Mouse (Mus musculus): ENCODE measurements around the gene Slc51a. TPM values are rescaled to one million over a fixed set of nuclear protein-coding genes. Genes with fewer than 3 reads are reported as not detected.

The Slc51a gene
- polyA plus RNA-seq, 1 experiment from 2014 or later: 0.39 TPM

DNA sequence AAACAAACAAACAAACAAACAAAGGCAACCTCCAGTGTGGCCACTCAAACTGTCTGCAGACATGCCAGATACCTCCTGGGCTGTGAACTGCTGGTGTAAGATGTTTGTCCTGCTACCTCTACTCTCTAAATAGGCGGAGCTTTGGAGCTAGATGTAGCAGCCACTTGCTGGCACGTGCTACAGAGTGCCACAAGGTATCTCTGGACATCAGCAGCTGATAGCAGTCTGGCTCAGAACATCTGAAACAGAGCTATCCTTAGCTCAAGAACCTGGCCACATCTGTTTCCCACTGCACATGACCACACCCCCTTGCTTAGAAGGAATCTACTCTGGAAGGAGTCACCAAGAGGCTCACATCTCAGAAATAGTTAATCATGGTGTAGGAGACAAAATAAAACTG is 2.5 kb downstream of the Slc51a start:
- 51% methylated on average over 2 of the region's 2 CpGs for WGBS
- Histone ChIP-seq H3K27ac (no peak overlapping the region), H3K9ac (no peak overlapping the region), H3K27me3 (no peaks in the 10 kb centered on the region), H3K9me3 (no peaks in the 10 kb centered on the region), H3K4me3 (no peak overlapping the region), H3K36me3 (no peaks in the 10 kb centered on the region), H3K4me1 (0 out of 2 replicates have a peak, but pooled peaks cover 12% of the 10 kb centered on the region), H3K4me2 (no peak overlapping the region)
- ATAC-seq (ENCODE audit: borderline replicate concordance, extremely low read depth, low FRiP score, low TSS enrichment): no peak

DNA sequence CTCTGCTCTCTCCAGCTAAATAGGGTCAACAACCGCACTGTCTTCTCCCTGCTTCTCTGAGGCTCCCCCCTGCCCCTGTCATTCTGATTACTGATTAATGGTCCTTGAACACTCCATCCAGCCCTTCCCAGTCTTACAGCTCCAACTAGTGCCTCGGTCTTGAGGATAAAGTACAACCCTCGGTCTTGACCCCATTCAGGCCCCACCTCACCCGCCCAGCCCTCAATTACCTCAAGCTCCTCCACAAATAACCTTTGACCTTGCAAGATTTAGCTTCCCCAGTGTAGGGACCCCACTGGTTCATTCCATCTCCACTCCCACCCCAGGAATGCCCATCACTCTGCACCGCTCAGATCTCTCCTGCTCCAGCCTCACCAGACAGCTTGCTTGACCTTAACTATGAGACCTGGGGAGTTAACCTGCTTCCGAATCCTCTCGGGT is 3.2 kb downstream of the Slc51a start:
- WGBS: 17% methylated on average over 7 of the region's 7 CpGs
- Histone ChIP-seq H3K9me3 (no peaks in the 10 kb centered on the region), H3K4me1 (0 out of 2 replicates have a peak, but pooled peaks cover 12% of the 10 kb centered on the region), H3K36me3 (no peaks in the 10 kb centered on the region), H3K27ac (no peak overlapping the region), H3K4me2 (no peak overlapping the region), H3K4me3 (no peak overlapping the region), H3K27me3 (no peaks in the 10 kb centered on the region), H3K9ac (no peak overlapping the region)
- ATAC-seq (ENCODE audit: borderline replicate concordance, extremely low read depth, low FRiP score, low TSS enrichment): no peak

DNA sequence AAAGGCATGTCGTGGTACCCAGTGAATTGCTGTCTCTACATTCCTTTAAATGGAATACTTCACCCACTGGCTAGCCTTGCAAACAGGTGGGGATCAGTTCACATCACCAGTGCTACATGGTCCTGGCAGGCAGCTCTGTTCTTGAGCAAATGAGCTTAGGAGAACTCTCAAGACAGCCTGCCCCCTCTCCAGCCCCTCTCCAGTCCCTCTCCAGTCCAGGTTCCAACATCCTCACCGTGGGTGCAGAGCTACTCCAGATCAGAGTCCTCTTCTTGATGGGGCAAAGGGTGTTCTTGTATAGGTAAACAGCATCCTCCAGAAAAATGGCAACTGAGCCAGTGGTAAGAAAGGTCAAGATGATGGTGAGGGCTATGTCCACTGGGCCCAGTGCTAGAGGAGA is 8.3 kb downstream of the Slc51a start:
- H3K9me3 ChIP-seq: no peaks in the 10 kb centered on the region
- H3K4me3 ChIP-seq: no peak overlapping the region
- no peak overlapping the region for H3K27ac ChIP-seq
- no peak overlapping the region for H3K4me2 ChIP-seq
- 0 out of 2 replicates have a peak, but pooled peaks cover 3% of the 10 kb centered on the region for H3K4me1 ChIP-seq
- ATAC-seq (ENCODE audit: borderline replicate concordance, extremely low read depth, low FRiP score, low TSS enrichment): no peak
- H3K27me3 ChIP-seq: no peaks in the 10 kb centered on the region
- no peaks in the 10 kb centered on the region for H3K36me3 ChIP-seq
- H3K9ac ChIP-seq: no peak overlapping the region
- WGBS: 48% methylated on average over 2 of the region's 2 CpGs

DNA sequence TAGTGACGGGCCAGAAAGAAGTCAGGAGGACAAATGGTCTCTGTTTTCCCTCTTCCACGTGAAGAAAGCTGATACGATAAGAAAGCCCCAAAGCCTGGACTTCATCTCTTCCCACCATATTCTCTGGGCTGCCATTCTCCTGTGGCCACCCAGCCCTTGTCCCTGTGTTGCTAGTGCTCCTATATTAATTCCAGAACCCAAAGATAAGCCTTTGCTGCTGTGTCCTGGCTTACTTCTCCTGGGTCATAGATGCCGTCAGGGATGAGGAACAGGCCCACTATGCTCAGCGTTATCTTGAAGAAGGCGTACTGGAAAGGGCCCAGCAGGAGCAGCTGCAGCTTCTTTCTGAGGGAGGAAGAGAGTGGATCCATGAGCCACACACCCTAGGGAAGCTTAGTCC is 10.4 kb downstream of the Slc51a start:
- no peaks in the 10 kb centered on the region for H3K9me3 ChIP-seq
- ATAC-seq (ENCODE audit: borderline replicate concordance, extremely low read depth, low FRiP score, low TSS enrichment): no peak
- H3K27me3 ChIP-seq: no peaks in the 10 kb centered on the region
- no peak overlapping the region for H3K4me2 ChIP-seq
- H3K36me3 ChIP-seq: peaks cover 1% of the 10 kb centered on the region; the same call in 1 of the 2 replicates
- no peak overlapping the region for H3K4me3 ChIP-seq
- WGBS: 75% methylated on average over 6 of the region's 6 CpGs
- no peak overlapping the region for H3K27ac ChIP-seq
- H3K4me1 ChIP-seq: no peaks in the 10 kb centered on the region
- no peak overlapping the region for H3K9ac ChIP-seq

DNA sequence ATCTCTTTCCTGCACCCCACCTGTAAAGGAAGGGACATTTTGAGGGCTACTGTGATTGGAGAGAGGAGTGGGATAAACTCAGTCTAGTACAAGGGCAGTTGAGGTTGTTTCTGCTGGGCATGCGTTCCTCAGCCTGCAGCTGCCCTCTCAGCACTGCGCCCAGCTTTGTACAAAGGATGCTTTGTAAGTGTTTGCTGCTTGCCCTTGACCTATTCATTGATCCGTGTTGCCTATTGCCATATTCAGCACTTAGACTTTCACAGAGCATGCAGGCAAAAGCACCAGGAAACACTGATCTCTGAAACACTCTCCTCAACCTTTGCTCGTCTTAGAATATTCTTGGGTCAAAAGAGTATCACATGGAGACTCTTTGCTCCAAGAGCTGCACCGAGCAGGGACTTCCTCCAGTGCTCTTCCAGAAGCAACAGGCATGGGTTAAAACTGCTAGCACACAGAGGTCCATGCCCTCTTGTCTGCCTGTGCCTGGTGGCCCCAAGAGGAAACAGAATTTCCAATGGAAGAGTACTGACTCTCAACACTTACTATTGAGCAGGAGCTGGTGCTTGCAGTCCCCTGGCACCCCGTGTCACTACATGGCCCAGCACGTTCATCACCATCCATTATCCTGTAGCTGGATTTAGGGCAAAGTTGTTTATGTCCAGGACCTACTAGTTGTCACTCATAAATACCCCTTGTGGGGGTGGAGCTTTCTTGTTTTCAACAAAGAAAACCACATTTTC is 15.2 kb downstream of the Slc51a start:
- peaks cover 24% of the 10 kb centered on the region for H3K36me3 ChIP-seq
- no peaks in the 10 kb centered on the region for H3K4me1 ChIP-seq
- H3K4me3 ChIP-seq: no peak overlapping the region
- no peak for ATAC-seq (ENCODE audit: borderline replicate concordance, extremely low read depth, low FRiP score, low TSS enrichment)
- no peak overlapping the region for H3K4me2 ChIP-seq
- WGBS: 79% methylated on average over 7 of the region's 7 CpGs
- no peaks in the 10 kb centered on the region for H3K27me3 ChIP-seq
- H3K9me3 ChIP-seq: no peaks in the 10 kb centered on the region
- H3K27ac ChIP-seq: no peak overlapping the region
- H3K9ac ChIP-seq: no peak overlapping the region

DNA sequence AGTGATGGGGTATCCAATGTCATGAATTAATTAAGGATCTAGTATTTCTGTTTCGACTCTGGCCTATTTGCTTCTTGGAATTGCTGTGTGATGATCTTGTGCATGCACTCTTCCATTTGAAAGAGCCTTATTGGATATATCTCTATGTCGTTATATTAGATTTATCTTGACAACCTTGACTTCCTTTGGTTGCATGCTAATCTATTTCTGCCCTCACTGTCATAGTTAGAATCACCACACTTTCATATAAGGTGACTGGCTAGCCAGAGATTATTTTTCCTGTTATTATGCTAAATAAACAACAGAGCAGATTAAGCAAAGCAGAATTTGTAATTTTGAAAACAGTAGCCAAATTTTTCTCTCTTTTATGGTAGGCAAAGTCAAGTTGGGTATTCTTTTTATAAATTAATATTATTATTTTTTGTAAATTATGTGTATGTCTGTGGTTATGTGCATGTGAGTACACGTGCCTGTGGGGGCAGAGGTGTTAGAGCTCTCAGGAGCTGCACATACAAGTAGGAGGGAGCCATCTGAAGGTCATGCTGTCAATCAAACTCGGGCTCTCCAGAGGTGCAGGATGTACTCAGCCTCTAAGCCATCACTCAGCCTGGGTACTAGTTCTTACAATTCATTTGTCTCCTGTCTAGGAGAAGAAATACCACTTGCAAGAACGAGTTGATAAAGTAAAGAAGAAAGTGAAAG is 18.1 kb downstream of the Slc51a start:
- Histone ChIP-seq H3K4me2 (no peak overlapping the region), H3K9me3 (no peaks in the 10 kb centered on the region), H3K27ac (no peak overlapping the region), H3K27me3 (no peaks in the 10 kb centered on the region), H3K4me3 (no peak overlapping the region), H3K4me1 (no peaks in the 10 kb centered on the region), H3K9ac (no peak overlapping the region), H3K36me3 (peaks cover 30% of the 10 kb centered on the region)
- WGBS: 64% methylated on average over 5 of the region's 5 CpGs
- ATAC-seq (ENCODE audit: borderline replicate concordance, extremely low read depth, low FRiP score, low TSS enrichment): no peak

DNA sequence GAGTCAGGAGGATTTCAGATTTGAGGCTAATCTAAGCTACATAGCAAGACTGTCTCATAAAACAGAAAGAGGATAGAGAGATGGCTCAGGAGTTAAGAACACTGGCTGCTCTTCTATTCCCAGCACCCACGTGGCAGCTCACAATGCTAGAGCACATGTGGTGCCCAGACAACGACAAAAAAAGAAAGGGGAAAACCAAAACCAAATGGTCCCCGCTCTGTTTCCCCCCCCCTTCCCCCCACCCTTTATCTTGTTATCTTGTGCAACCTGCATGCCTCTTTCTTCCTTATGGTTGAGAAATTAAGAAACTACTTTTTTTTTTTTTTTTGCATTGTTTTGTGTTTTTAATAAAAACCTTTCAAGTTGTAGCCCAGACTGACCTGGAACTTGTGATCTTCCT is 19.2 kb downstream of the Slc51a start:
- Histone ChIP-seq H3K4me2 (no peak overlapping the region), H3K4me1 (no peaks in the 10 kb centered on the region), H3K9ac (no peak overlapping the region), H3K27me3 (no peaks in the 10 kb centered on the region), H3K4me3 (no peak overlapping the region), H3K9me3 (no peaks in the 10 kb centered on the region), H3K27ac (no peak overlapping the region), H3K36me3 (peaks cover 34% of the 10 kb centered on the region)
- WGBS: 77% methylated on average over 3 of the region's 3 CpGs
- no peak for ATAC-seq (ENCODE audit: borderline replicate concordance, extremely low read depth, low FRiP score, low TSS enrichment)

DNA sequence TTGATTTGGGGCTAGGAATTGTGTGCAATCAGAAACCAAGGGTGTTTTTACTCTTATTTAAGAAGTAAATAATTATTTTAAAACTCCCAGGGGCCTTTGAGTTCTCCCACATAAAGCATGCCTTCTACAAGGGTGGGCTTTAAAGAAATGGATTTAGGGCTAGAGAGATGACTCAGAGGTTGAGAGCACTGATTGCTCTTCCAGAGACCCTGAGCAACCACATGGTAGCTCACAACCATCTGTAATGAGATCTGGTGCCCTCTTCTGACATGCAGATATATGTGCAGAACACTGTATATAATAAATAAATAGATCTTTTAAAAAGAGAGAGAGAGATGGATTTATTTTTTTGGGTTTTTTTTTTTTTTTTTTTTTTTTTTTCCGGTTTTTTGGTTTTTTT is 22.8 kb downstream of the Slc51a start:
- Histone ChIP-seq H3K27me3 (no peaks in the 10 kb centered on the region), H3K36me3 (peaks cover 16% of the 10 kb centered on the region), H3K9me3 (no peaks in the 10 kb centered on the region), H3K9ac (no peak overlapping the region), H3K27ac (no peak overlapping the region), H3K4me1 (no peaks in the 10 kb centered on the region), H3K4me2 (no peak overlapping the region), H3K4me3 (no peak overlapping the region)
- WGBS: 0% methylated on average over 1 of the region's 1 CpGs
- ATAC-seq (ENCODE audit: borderline replicate concordance, extremely low read depth, low FRiP score, low TSS enrichment): no peak

DNA sequence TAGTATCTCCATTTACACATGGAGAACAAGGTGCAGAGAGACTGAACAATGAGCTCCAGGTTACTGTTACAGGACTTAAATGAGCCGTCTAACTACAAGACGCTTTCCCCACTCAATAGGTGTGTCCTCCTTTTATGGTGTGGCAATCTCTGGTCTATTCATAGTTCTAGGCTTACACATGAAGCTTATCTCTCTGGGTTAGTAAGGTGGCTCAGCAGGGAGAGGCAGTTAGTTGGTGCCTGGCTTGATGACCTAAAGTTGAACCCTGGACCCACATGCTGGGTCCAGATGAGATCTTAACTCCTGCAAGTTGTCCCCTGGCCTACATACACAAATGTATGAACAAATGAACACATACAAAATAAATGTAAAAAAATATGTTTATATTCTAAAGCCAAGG is 24.3 kb downstream of the Slc51a start:
- Histone ChIP-seq H3K36me3 (peaks cover 15% of the 10 kb centered on the region), H3K27ac (no peak overlapping the region), H3K27me3 (no peaks in the 10 kb centered on the region), H3K4me3 (no peak overlapping the region), H3K9ac (no peak overlapping the region), H3K9me3 (no peaks in the 10 kb centered on the region), H3K4me2 (no peak overlapping the region), H3K4me1 (no peaks in the 10 kb centered on the region)
- no peak for ATAC-seq (ENCODE audit: borderline replicate concordance, extremely low read depth, low FRiP score, low TSS enrichment)
- 91% methylated on average over 2 of the region's 2 CpGs for WGBS

DNA sequence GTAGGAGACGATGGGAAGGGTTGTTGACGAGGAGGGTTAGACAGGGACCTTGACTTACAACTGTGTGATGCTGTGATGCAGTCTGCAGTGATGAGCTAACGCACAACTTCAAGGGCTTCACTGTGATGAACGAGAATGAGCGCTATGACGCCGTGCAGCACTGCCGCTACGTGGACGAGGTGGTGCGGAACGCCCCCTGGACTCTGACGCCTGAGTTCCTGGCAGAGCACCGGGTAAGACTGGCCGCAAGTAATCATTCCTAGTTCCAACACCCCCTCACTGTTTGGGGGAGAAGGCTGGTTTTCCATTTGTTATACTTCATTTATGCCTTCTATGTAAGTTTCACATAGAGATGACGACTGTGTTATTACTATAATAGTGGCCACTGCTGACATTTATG is 24.7 kb downstream of the Slc51a start:
- H3K4me3 ChIP-seq: no peak overlapping the region
- no peak overlapping the region for H3K27ac ChIP-seq
- H3K36me3 ChIP-seq: peaks cover 13% of the 10 kb centered on the region; the same call in 1 of the 2 replicates
- ATAC-seq (ENCODE audit: borderline replicate concordance, extremely low read depth, low FRiP score, low TSS enrichment): no peak
- no peaks in the 10 kb centered on the region for H3K4me1 ChIP-seq
- H3K9me3 ChIP-seq: no peaks in the 10 kb centered on the region
- H3K9ac ChIP-seq: no peak overlapping the region
- WGBS: 89% methylated on average over 16 of the region's 16 CpGs
- H3K4me2 ChIP-seq: no peak overlapping the region
- no peaks in the 10 kb centered on the region for H3K27me3 ChIP-seq

DNA sequence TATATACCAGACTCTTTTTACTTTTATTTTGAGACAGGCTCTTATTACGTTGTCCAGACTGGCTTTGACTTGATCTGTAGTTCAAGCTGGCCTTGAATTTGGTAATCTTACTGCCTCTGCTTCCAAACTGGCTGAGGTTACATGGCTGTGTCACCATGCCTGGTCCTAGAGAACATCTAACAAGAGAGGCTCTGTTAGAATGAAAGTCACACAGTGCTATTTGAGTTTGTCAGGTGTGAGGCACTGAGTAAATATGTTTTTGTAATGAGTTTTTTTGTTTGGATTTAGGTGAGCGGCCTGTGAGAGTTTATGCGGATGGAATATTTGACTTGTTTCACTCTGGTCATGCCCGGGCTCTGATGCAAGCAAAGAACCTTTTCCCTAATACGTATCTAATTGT is 26.0 kb downstream of the Slc51a start:
- Histone ChIP-seq H3K9me3 (no peaks in the 10 kb centered on the region), H3K27me3 (no peaks in the 10 kb centered on the region), H3K27ac (no peak overlapping the region), H3K36me3 (peaks cover 7% of the 10 kb centered on the region; the same call in 1 of the 2 replicates), H3K4me3 (no peak overlapping the region), H3K4me1 (no peaks in the 10 kb centered on the region), H3K9ac (no peak overlapping the region), H3K4me2 (no peak overlapping the region)
- WGBS: 85% methylated on average over 5 of the region's 5 CpGs
- ATAC-seq (ENCODE audit: borderline replicate concordance, extremely low read depth, low FRiP score, low TSS enrichment): no peak

DNA sequence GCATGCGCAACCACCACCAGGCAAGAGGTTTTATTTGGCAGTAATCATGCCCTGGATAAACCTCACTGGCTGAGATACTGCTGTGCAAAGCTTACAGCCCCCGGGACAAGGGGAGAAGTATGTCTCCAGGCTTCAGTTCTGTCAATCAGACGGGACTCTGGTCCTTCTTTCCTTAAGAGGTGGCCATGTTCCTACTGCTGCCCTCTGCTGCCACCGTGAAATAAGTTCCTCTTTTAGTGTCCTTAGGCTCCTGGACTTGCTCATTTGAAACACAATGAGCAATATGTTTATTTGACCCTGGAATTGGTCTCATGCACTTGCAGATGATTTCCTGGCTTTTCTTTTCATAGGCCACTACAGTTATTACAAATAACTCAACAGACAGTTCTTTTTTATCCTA is 27.2 kb downstream of the Slc51a start:
- Histone ChIP-seq H3K4me1 (no peaks in the 10 kb centered on the region), H3K4me3 (no peak overlapping the region), H3K9me3 (no peaks in the 10 kb centered on the region), H3K27me3 (no peaks in the 10 kb centered on the region), H3K27ac (no peak overlapping the region), H3K9ac (no peak overlapping the region), H3K4me2 (no peak overlapping the region), H3K36me3 (peaks cover 7% of the 10 kb centered on the region; the same call in 1 of the 2 replicates)
- 49% methylated on average over 4 of the region's 4 CpGs for WGBS
- no peak for ATAC-seq (ENCODE audit: borderline replicate concordance, extremely low read depth, low FRiP score, low TSS enrichment)
